In the genomic region with DNA sequence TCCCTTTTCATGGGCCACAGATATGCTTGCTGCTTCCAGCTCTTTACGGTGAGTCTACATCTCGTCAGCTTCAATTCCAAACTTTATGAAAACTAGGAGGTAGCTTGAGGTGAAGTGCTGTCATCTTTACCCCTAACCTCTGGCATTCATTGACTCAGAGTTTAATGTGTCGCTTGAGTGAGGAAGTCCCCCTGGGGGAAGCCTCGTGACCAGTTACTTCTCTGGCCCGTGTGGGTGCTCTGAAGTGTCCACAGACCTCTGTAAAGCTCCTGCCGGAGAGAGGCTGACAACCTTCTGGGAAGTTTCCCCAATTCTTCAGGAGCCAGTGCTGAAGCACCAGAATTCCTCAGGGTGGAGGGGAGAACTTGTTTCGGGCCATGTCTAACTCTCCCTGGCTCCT, we compare ENCODE assay signal across 15 mouse cellular contexts. TPM values are rescaled to one million over a fixed set of nuclear protein-coding genes. Genes with fewer than 3 reads are reported as not detected.
A peak's percentile ranks its signal among the peaks of the same experiment; 100 is the strongest.
DNase-seq lines count a peak whose midpoint lies in the region; ATAC-seq and TF ChIP-seq lines count a peak whose summit lies in the region.
"Had no signal": no experiment of that assay in that cellular context is flagged by ENCODE, and none has a peak within 500 bp of the region (broad histone marks: within the 10 kb centered on the region; RNA-seq: fewer than 3 reads in every experiment).

No protein-coding gene starts in this region.

- no peaks in the 10 kb centered on the region for H3K9me3 ChIP-seq in hindbrain, embryonic 15.5 days
- no peaks in the 10 kb centered on the region for H3K9me3 ChIP-seq in hindbrain, embryonic 11.5 days (ENCODE audit: control insufficient read depth, low read length)
- no peaks in the 10 kb centered on the region for H3K9me3 ChIP-seq in hindbrain, embryonic 16.5 days (ENCODE audit: control insufficient read depth, low read length)
- H3K9me3 ChIP-seq: embryonic facial prominence, embryonic 12.5 days had no signal

- DNase-seq in hindbrain, embryonic 11.5 days (ENCODE audit: low spot score) = no peak
- DNase-seq in kidney, adult 2 months = peak; percentile 89
- peak; percentile 76 to 88 for DNase-seq in kidney, postnatal 25 days
- DNase-seq in spleen, postnatal 14 days (ENCODE audit: low spot score in 2 of 2) = no peak
- DNase-seq in embryo, embryonic 10.5 days (ENCODE audit: low spot score) = no peak
- DNase-seq: cerebellum, postnatal 36 days; liver, postnatal 0 days; lung, postnatal 36 days; spleen, adult 18-20 months; thymus, postnatal 36 days had no signal

- no peak overlapping the region for H3K9ac ChIP-seq in hindbrain, embryonic 15.5 days
- no peak overlapping the region for H3K9ac ChIP-seq in hindbrain, embryonic 11.5 days (ENCODE audit: low read depth, low read length)
- H3K9ac ChIP-seq in hindbrain, embryonic 16.5 days (ENCODE audit: low read depth, low read length) = no peak overlapping the region
- H3K9ac ChIP-seq: embryonic facial prominence, embryonic 12.5 days; liver, postnatal 0 days had no signal

- H3K4me3 ChIP-seq in hindbrain, embryonic 15.5 days = no peak overlapping the region
- no peak overlapping the region for H3K4me3 ChIP-seq in hindbrain, embryonic 11.5 days (ENCODE audit: low read depth, low read length)
- no peak overlapping the region for H3K4me3 ChIP-seq in hindbrain, embryonic 16.5 days (ENCODE audit: low read length)
- H3K4me3 ChIP-seq in kidney, adult 2 months (ENCODE audit: insufficient read depth, low read depth, low read length) = peak overlapping the region; percentile 15
- H3K4me3 ChIP-seq: embryonic facial prominence, embryonic 12.5 days had no signal

- TF ChIP-seq CTCF in kidney, adult 2 months (conservative IDR thresholded peaks at IDR 0.05; ENCODE audit: insufficient read depth, insufficient read length, low read depth, low read length) = no peak

- H3K27me3 ChIP-seq in hindbrain, embryonic 15.5 days = no peaks in the 10 kb centered on the region
- no peaks in the 10 kb centered on the region for H3K27me3 ChIP-seq in hindbrain, embryonic 11.5 days (ENCODE audit: control insufficient read depth, insufficient read depth, low read length)
- no peaks in the 10 kb centered on the region for H3K27me3 ChIP-seq in hindbrain, embryonic 16.5 days (replicated peaks; ENCODE audit: control insufficient read depth, insufficient read depth, low read length)
- no peaks in the 10 kb centered on the region for H3K27me3 ChIP-seq in kidney, adult 2 months (replicated peaks; ENCODE audit: control insufficient read depth, insufficient read depth, low read length)
- H3K27me3 ChIP-seq: embryonic facial prominence, embryonic 12.5 days had no signal

- H3K36me3 ChIP-seq in hindbrain, embryonic 15.5 days = no peaks in the 10 kb centered on the region
- no peaks in the 10 kb centered on the region for H3K36me3 ChIP-seq in hindbrain, embryonic 11.5 days (ENCODE audit: control insufficient read depth, insufficient read depth, low read length)
- no peaks in the 10 kb centered on the region for H3K36me3 ChIP-seq in hindbrain, embryonic 16.5 days (ENCODE audit: control insufficient read depth, insufficient read depth, low read length)
- H3K36me3 ChIP-seq in kidney, adult 2 months (ENCODE audit: control insufficient read depth, insufficient read depth, low read length) = no peaks in the 10 kb centered on the region
- H3K36me3 ChIP-seq: embryonic facial prominence, embryonic 12.5 days had no signal

- WGBS in hindbrain, embryonic 15.5 days = 84% methylated on average over 7 of the region's 7 CpGs
- WGBS in hindbrain, embryonic 11.5 days = 75% methylated on average over 7 of the region's 7 CpGs
- 82% methylated on average over 7 of the region's 7 CpGs for WGBS in hindbrain, embryonic 16.5 days
- 21% methylated on average over 7 of the region's 7 CpGs for WGBS in kidney, adult 2 months

- no peak for ATAC-seq in hindbrain, embryonic 15.5 days (ENCODE audit: low FRiP score, low read depth)
- no peak for ATAC-seq in hindbrain, embryonic 11.5 days (ENCODE audit: low FRiP score)
- ATAC-seq in hindbrain, embryonic 16.5 days = no peak
- ATAC-seq: liver, postnatal 0 days had no signal

- peak overlapping the region; percentile 81 for H3K4me2 ChIP-seq in hindbrain, embryonic 15.5 days
- H3K4me2 ChIP-seq in hindbrain, embryonic 11.5 days (replicated peaks; ENCODE audit: low read depth, low read length) = no peak overlapping the region
- peak overlapping the region; percentile 81 for H3K4me2 ChIP-seq in hindbrain, embryonic 16.5 days (ENCODE audit: low read length)

- no peak for TF ChIP-seq POLR2A in kidney, adult 2 months (IDR thresholded peaks at IDR 0.05; ENCODE audit: low read depth, low read length)

- no peak overlapping the region for H3K27ac ChIP-seq in hindbrain, embryonic 15.5 days (replicated peaks)
- no peak overlapping the region for H3K27ac ChIP-seq in hindbrain, embryonic 11.5 days (ENCODE audit: low read depth, low read length)
- H3K27ac ChIP-seq in hindbrain, embryonic 16.5 days (ENCODE audit: low read depth, low read length) = no peak overlapping the region
- H3K27ac ChIP-seq in kidney, adult 2 months (ENCODE audit: insufficient read depth, low read depth, low read length) = peak overlapping the region; percentile 92
- H3K27ac ChIP-seq: embryonic facial prominence, embryonic 12.5 days; left cerebral cortex, adult 2 months; stomach, postnatal 0 days had no signal

- peaks cover 37% of the 10 kb centered on the region for H3K4me1 ChIP-seq in hindbrain, embryonic 15.5 days (replicated peaks)
- H3K4me1 ChIP-seq in hindbrain, embryonic 11.5 days (replicated peaks; ENCODE audit: control insufficient read depth, insufficient read depth, low read length) = peaks cover 3% of the 10 kb centered on the region
- H3K4me1 ChIP-seq in hindbrain, embryonic 16.5 days (ENCODE audit: control insufficient read depth, insufficient read depth, low read depth, low read length) = peaks cover 24% of the 10 kb centered on the region
- H3K4me1 ChIP-seq in kidney, adult 2 months (ENCODE audit: control insufficient read depth, insufficient read depth, low read length) = peaks cover 19% of the 10 kb centered on the region

RNA-seq across cellular contexts. Expression of a gene that starts 1.9 kb away (rescaled TPM):
- 52.2 and 52.3 TPM in 2 replicates for polyA plus RNA-seq in hindbrain, embryonic 15.5 days (2015; fragmentation: Nextera tagmentation; extraction: Ambion mirVana)
- 76.6 and 76.8 TPM in 2 replicates for polyA plus RNA-seq in hindbrain, embryonic 11.5 days (2014; fragmentation: Nextera tagmentation; extraction: Ambion mirVana)
- polyA plus RNA-seq in hindbrain, embryonic 16.5 days (2015; fragmentation: Nextera tagmentation; extraction: Ambion mirVana) = 26.4 and 38.3 TPM in 2 replicates
- polyA plus RNA-seq in kidney, adult 2 months (2012; rRNA removed) = 33.7 and 37.4 TPM in 2 replicates

RNA-seq across cellular contexts. Expression of a gene that starts 34.6 kb away (rescaled TPM):
- polyA plus RNA-seq in hindbrain, embryonic 15.5 days (2015; fragmentation: Nextera tagmentation; extraction: Ambion mirVana) = 490 and 510 TPM in 2 replicates
- polyA plus RNA-seq in hindbrain, embryonic 11.5 days (2014; fragmentation: Nextera tagmentation; extraction: Ambion mirVana) = 695 and 707 TPM in 2 replicates
- polyA plus RNA-seq in hindbrain, embryonic 16.5 days (2015; fragmentation: Nextera tagmentation; extraction: Ambion mirVana) = 482 and 486 TPM in 2 replicates
- polyA plus RNA-seq in kidney, adult 2 months (2012; rRNA removed) = 90.3 and 91.1 TPM in 2 replicates

Comparison
In these comparisons a context has a peak if more than half of its experiments do, and no peak if none do; other contexts are left out.
1. DNase-seq: peak in kidney, adult 2 months (single experiment) and kidney, postnatal 25 days (2 of 2); none in hindbrain, embryonic 11.5 days (single experiment), spleen, postnatal 14 days (0 of 2) and embryo, embryonic 10.5 days (single experiment).